Mouse (Mus musculus): Measurements from ENCODE around the gene Snapin. TPM values are rescaled to one million over a fixed set of nuclear protein-coding genes. Genes with fewer than 3 reads are reported as not detected.

The Snapin gene
- total and polyA plus RNA-seq, 3 experiments = 32.5 to 73.8 (median 72.1) TPM

DNA sequence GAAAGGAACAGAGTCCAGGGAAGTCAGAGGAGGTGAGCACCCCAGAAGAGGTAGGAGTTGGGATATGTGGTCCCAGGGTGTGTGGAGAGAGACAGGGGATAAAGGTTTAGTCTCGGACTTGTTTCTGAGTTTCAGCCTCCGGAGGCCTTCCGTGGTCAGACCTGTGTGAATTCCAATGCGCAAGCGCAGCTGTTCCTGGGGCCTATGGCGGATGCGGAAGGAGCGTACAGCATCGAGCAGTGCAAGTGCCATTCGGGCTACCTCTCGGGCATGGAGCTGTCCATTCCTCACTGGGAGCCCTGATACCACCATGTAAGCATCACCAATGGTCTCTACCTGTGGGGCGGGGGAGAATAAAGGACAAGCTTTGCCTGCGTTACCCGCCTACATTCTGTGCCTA, 35.9 kb downstream of the Snapin start:
- DNase-seq = no peak

DNA sequence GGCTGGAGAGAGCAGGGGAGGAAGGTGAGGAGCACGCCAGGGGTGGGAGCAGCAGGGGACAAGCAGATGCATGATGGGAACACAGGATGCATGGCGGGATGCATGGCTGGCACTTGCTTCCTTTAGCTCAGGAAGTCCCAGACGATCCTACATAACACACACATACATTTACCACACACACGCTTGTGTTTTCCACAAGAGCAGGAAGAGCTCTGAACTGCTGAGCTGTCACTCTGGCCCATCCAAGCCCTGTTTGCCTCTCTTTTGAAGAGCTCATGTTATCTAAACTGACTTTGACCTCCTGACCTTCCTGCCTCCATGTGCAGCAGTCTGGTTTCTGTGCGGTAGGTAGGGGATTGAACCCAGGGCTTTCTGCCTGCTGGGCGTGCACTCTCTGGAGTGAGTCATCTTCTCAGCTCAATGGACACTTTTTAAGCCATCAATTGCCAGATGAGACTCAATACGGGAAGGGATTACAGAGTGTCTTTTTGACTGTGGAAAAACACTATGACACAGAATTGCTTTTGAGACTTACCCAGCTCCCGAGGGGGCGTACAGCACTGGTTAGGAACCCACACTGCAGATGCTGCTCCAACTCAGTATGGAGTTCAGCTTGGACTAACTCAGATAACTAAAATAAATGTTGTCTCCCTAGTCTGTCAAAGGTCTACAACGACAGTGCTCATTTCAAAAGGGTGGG, 39.3 kb downstream of the Snapin start:
- no peak for DNase-seq

DNA sequence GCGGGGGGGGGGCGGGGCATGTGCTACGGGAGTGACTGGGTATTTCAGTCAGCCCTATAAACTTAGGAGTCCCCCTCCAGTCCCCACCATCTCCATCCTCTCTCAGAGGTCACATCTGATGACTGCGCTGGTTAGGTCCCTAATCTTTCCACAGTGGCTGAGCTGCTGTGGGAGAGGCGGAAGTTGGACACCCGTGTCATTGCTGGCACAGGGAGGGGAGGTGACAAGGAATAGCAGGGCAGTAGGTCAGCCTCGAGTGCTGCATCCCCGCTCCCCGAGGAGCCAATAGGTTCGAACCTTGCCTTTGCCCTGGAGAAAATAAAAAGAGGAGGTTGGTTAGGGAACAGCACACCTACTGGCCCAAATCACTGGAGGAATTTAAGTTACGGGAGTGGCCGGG, 40.0 kb downstream of the Snapin start:
- DNase-seq = no peak

DNA sequence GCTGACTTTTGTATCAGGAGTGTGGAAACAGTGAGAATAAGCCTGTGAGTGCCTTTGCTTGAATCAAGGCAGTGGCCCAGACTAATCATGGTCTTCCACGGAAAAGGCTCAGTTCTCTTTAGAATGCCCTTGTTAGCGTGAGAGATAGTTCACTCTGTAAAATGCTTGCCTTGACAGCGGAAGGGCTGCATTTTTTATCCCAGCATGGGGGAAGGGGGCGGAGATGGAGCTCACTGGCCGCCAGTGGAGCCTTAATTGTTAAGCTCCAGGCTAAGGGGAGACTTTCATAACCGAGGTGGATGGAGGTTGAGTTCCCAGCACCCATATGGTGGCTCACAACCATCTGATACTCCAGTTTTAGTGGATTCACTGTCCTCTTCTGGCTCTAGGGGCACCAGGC, 42.2 kb downstream of the Snapin start:
- no peak for DNase-seq

DNA sequence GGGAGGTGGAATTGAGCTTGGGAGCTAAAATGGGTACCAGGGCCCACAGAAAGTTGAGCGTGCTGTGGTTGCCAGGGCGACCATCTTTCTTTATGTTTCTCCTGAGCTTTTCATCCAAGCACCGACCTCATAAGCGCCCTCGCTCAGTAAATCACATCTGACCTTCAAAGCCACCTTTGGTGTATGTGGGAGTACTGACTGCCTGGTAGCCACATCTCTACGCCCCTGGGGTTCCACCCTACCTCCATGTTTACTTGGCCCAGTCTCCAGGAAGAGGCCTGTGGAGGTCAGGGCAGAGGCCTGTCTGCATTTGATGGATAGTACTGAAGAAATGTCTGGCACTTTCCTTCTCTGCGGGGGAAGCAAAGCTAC, 43.7 kb downstream of the Snapin start:
- peak; percentile 62 for DNase-seq

DNA sequence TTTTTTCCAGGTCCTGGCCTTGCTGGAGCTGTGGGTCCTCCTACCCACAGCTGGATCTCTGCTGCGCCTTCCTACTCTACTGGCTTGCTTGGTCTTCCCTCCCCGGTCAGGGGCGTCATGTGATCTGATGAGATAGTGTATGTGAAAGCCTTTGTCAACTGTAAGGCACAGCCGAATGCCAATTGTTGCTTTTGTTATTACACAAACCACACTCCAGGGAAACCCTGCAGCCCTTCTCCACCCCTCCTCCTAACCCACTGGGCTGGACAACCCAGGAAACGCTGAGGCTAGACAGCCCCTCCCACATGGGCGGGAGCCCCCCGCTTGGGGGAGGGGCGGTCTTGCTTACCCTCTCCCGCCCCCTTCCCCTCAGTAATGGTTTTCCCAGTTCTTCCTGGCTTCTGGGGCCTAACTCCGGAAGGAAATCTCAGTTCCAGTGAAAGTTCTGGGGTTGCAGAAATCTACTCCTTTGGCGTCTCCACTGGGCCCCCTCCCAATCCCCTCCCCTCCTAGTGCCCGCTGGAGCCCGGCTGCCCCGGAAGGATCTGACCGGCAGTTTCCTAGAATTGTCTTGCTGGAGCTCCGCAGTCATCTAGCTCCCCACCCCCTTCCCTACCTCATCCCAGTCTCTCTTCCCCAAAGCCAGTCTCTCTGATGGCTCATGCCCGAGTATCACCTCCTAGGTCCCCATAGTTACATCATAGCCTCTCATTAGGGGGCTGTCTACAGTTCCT, 44.3 kb downstream of the Snapin start:
- peak; percentile 93 for DNase-seq

DNA sequence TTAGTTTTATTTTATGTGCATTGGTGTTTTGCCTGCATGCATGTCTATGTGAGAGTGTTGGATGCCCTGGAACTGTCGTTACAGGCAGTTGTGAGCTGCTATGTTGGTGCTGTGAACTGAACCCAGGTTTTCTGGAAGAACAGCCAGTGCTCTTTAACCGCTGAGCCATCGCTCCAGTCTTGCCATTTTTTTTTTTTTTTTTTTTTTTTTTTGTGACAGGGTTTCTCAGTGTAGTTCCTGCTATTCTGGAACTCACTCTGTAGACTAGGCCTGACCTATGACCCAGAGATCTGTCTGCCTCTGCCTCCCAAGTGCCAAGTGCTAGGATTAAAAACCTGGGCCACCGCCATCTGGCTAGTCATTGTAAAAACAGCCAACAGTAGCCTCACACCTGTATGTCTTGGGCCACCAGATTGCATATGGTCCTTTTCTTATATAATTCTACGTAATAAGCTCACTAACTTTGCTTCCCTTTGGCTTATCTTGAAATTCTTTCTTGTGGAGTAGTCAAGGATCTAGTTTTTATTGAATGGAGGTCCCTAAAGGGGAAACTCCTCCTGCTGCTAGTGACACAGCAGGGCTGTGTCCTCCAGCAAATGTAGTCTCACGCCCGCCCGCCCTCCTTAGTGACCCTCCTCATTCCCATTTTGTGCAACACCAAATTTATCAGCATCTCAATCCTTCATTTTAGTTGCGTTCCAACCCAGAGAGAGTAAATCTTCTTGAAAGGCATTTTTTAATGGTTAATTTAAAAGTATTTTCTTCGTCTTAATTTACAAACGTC, 45.2 kb downstream of the Snapin start:
- DNase-seq = no peak

DNA sequence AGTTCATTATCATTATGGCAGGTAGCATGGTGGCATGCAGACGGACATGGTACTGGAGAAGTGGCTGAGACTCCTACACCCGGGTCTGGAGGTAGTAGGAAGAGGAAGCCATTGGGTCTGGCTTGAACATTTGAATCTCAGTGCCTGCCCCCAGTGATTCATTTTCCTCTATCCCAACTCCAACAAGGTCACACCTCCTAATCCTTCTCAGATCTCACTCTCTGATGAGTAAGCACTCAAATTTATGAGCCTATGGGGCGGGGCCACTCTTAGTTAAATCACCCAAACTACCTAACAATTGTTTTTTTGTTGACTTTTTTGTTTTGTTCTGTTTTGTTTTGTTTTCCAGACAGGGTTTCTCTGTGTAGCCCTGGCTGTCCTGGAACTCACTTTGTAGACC, 46.9 kb downstream of the Snapin start:
- DNase-seq = peak; percentile 71

DNA sequence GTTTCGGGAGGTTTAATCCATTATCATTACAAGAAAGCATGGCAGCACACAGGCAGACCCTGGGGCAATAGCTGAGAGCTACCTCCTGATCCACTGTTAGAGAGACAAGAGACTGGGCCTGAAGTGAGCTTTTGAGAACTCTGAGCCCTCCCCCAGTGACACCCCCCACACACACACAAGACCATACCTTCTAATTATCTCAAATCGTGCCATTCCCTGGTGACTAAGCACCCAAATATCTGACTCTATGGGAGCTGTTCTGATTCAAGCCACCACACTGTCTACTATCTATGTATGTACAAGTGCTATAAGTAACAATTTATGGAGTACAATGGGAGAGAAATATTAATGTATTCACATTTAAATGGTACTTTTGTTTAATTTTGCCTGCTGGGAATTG, 50.1 kb downstream of the Snapin start:
- no peak for DNase-seq

Other genes with a start within 250 kb of the Snapin start
- gene Creb3l4, start 247.5 kb downstream of the Snapin start, total RNA-seq (2021) = 1 to 10 TPM in 1 of 2 experiments, under 1 TPM in 1; 0.61 to 1.2 TPM
- 0.28 and 0.61 TPM in 2 replicates for gene Creb3l4, start 247.5 kb downstream of the Snapin start, polyA plus RNA-seq (2012; rRNA removed)
- 100 to 1,000 TPM; 124 to 160 TPM for gene Slc39a1, start 242.9 kb downstream of the Snapin start, total RNA-seq (2021)
- 93.2 and 105 TPM in 2 replicates for gene Slc39a1, start 242.9 kb downstream of the Snapin start, polyA plus RNA-seq (2012; rRNA removed)
- 10 to 100 TPM; 41.5 to 46.5 TPM for gene Crtc2, start 236.9 kb downstream of the Snapin start, total RNA-seq (2021)
- gene Crtc2, start 236.9 kb downstream of the Snapin start, polyA plus RNA-seq (2012; rRNA removed) = 60.1 and 74.9 TPM in 2 replicates
- 1 to 10 TPM; 7.8 to 7.9 TPM for gene Dennd4b, start 225.8 kb downstream of the Snapin start, total RNA-seq (2021)
- gene Dennd4b, start 225.8 kb downstream of the Snapin start, polyA plus RNA-seq (2012; rRNA removed) = 27.9 and 28.6 TPM in 2 replicates
- gene Gatad2b, start 197.9 kb downstream of the Snapin start, total RNA-seq (2021) = 10 to 100 TPM; 54.8 to 72.5 TPM
- gene Gatad2b, start 197.9 kb downstream of the Snapin start, polyA plus RNA-seq (2012; rRNA removed) = 15.0 and 20.1 TPM in 2 replicates
- 100 to 1,000 TPM in 1 of 2 experiments, 10 to 100 TPM in 1; 66.9 to 196 TPM for gene Slc27a3, start 101.1 kb downstream of the Snapin start, total RNA-seq (2021)
- 384 and 508 TPM in 2 replicates for gene Slc27a3, start 101.1 kb downstream of the Snapin start, polyA plus RNA-seq (2012; rRNA removed)
- 10 to 100 TPM; 81.0 to 90.6 TPM for gene Ints3, start 57.4 kb downstream of the Snapin start, total RNA-seq (2021)
- gene Ints3, start 57.4 kb downstream of the Snapin start, polyA plus RNA-seq (2012; rRNA removed) = 32.2 and 40.2 TPM in 2 replicates
- gene Npr1, start 25.2 kb downstream of the Snapin start, total RNA-seq (2021) = 100 to 1,000 TPM; 193 to 290 TPM
- gene Npr1, start 25.2 kb downstream of the Snapin start, polyA plus RNA-seq (2012; rRNA removed) = 367 and 435 TPM in 2 replicates
- gene Ilf2, start 14.9 kb downstream of the Snapin start, total RNA-seq (2021) = 10 to 100 TPM; 52.3 to 54.4 TPM
- 8.6 and 10.2 TPM in 2 replicates for gene Ilf2, start 14.9 kb downstream of the Snapin start, polyA plus RNA-seq (2012; rRNA removed)
- gene Chtop, start 18.5 kb upstream of the Snapin start, total RNA-seq (2021) = 100 to 1,000 TPM; 105 to 110 TPM
- 34.5 and 37.2 TPM in 2 replicates for gene Chtop, start 18.5 kb upstream of the Snapin start, polyA plus RNA-seq (2012; rRNA removed)
- 100 to 1,000 TPM; 199 to 282 TPM for gene S100a1, start 23.4 kb upstream of the Snapin start, total RNA-seq (2021)
- 81.4 and 98.2 TPM in 2 replicates for gene S100a1, start 23.4 kb upstream of the Snapin start, polyA plus RNA-seq (2012; rRNA removed)
- 10 to 100 TPM; 28.5 to 51.2 TPM for gene S100a13, start 23.4 kb upstream of the Snapin start, total RNA-seq (2021)
- 19.7 and 26.7 TPM in 2 replicates for gene S100a13, start 23.4 kb upstream of the Snapin start, polyA plus RNA-seq (2012; rRNA removed)
- gene S100a14, start 35.8 kb upstream of the Snapin start, total RNA-seq (2021) = under 1 TPM in 1 of 2 experiments, not detected in 1; 0.31 TPM
- not detected in 2 replicates for gene S100a14, start 35.8 kb upstream of the Snapin start, polyA plus RNA-seq (2012; rRNA removed)
- gene S100a16, start 46.2 kb upstream of the Snapin start, total RNA-seq (2021) = 10 to 100 TPM; 63.5 to 70.4 TPM
- gene S100a16, start 46.2 kb upstream of the Snapin start, polyA plus RNA-seq (2012; rRNA removed) = 84.6 and 86.1 TPM in 2 replicates
- under 1 TPM in 1 of 2 experiments, not detected in 1; 0.66 TPM for gene S100a3, start 69.5 kb upstream of the Snapin start, total RNA-seq (2021)
- gene S100a3, start 69.5 kb upstream of the Snapin start, polyA plus RNA-seq (2012; rRNA removed) = 0.46 TPM in 1 of 2 replicates, not detected in the other
- not detected for gene S100a2, start 99.2 kb upstream of the Snapin start, total RNA-seq (2021)
- not detected in 2 replicates for gene S100a2, start 99.2 kb upstream of the Snapin start, polyA plus RNA-seq (2012; rRNA removed)
- not detected for gene Gm42674, start 110.9 kb upstream of the Snapin start, total RNA-seq (2021)
- gene Gm42674, start 110.9 kb upstream of the Snapin start, polyA plus RNA-seq (2012; rRNA removed) = not detected in 2 replicates
- 10 to 100 TPM in 1 of 2 experiments, 1 to 10 TPM in 1; 3.1 to 20.7 TPM for gene S100a4, start 112.7 kb upstream of the Snapin start, total RNA-seq (2021)
- 0.88 and 1.0 TPM in 2 replicates for gene S100a4, start 112.7 kb upstream of the Snapin start, polyA plus RNA-seq (2012; rRNA removed)
- not detected for gene S100a5, start 117.5 kb upstream of the Snapin start, total RNA-seq (2021)
- gene S100a5, start 117.5 kb upstream of the Snapin start, polyA plus RNA-seq (2012; rRNA removed) = not detected in 2 replicates
- gene S100a6, start 121.8 kb upstream of the Snapin start, total RNA-seq (2021) = 100 to 1,000 TPM in 1 of 2 experiments, 10 to 100 TPM in 1; 29.3 to 101 TPM
- 43.4 and 55.2 TPM in 2 replicates for gene S100a6, start 121.8 kb upstream of the Snapin start, polyA plus RNA-seq (2012; rRNA removed)
- gene S100a7a, start 163.0 kb upstream of the Snapin start, total RNA-seq (2021) = under 1 TPM; 0.43 to 0.45 TPM
- 0.12 and 0.21 TPM in 2 replicates for gene S100a7a, start 163.0 kb upstream of the Snapin start, polyA plus RNA-seq (2012; rRNA removed)
- gene S100a8, start 177.9 kb upstream of the Snapin start, total RNA-seq (2021) = 1 to 10 TPM; 3.2 to 3.6 TPM
- gene S100a8, start 177.9 kb upstream of the Snapin start, polyA plus RNA-seq (2012; rRNA removed) = not detected in 2 replicates
- 1 to 10 TPM; 2.7 to 3.9 TPM for gene S100a9, start 204.7 kb upstream of the Snapin start, total RNA-seq (2021)
- gene S100a9, start 204.7 kb upstream of the Snapin start, polyA plus RNA-seq (2012; rRNA removed) = not detected in 2 replicates
- not detected for gene Pglyrp4, start 235.9 kb upstream of the Snapin start, total RNA-seq (2021)
- gene Pglyrp4, start 235.9 kb upstream of the Snapin start, polyA plus RNA-seq (2012; rRNA removed) = not detected in 2 replicates

All from adrenal gland, adult 2 months (tissue).